Mouse (Mus musculus) v-Abl transformed pro-B cells (cell line): ENCODE data around the gene Tgtp1.
"Not testable (repeated sequence)": the region's sequence is repeated elsewhere in the genome, so short reads cannot be mapped to it uniquely, and the experiment has no call there.

ENCODE experiments used
- in situ Hi-C, 2 experiments: fragments of 400-800 bp; cut with MboI; formaldehyde crosslinking; loops; one replicate each; pipeline ENCODE4 v1.15.1; 2025; ENCODE audit not compliant: unreplicated experiment in 2 of 2

The Tgtp1 gene

GRCm38 (mm10) chr11:48994018-48994417 is at the start of gene Tgtp1:
Gene Tgtp1 (minus strand): TSS chr11:48994172.
- in situ Hi-C loops, result loop anchor here (10.0 to 25.0 kb wide), 2 partner anchors 91 to 93 kb away; partner anchors contain the start of gene Ifi47 (in 1 of the 2)

GRCm38 (mm10) chr11:49012074-49012473 is 18.1 kb upstream of the Tgtp1 start:
- in situ Hi-C loops, result not testable (repeated sequence)

GRCm38 (mm10) chr11:49006785-49007184 is 12.8 kb upstream of the Tgtp1 start:
- in situ Hi-C loops, result not testable (repeated sequence)

- in situ Hi-C loops, result not testable (repeated sequence)
Measured at GRCm38 (mm10) chr11:49006317-49006716, 12.3 kb upstream of the Tgtp1 start.

GRCm38 (mm10) chr11:49000411-49000810 is 6.4 kb upstream of the Tgtp1 start:
- in situ Hi-C loops, result not testable (repeated sequence)

- in situ Hi-C loops, result loop anchor here (10.0 to 25.0 kb wide), 2 partner anchors 92 to 94 kb away; partner anchors contain the start of gene Ifi47 (in 1 of the 2)
Measured at GRCm38 (mm10) chr11:48993296-48993695, 676 bp downstream of the Tgtp1 start.

GRCm38 (mm10) chr11:48991740-48992520 is 2.0 kb downstream of the Tgtp1 start, which contains the start of gene Gm12185:
Gene Gm12185 (minus strand): TSS chr11:48992226.
- in situ Hi-C loops, result loop anchor here (10.0 to 25.0 kb wide), 2 partner anchors 93 to 95 kb away; partner anchors contain the start of gene Ifi47 (in 1 of the 2)

DNA sequence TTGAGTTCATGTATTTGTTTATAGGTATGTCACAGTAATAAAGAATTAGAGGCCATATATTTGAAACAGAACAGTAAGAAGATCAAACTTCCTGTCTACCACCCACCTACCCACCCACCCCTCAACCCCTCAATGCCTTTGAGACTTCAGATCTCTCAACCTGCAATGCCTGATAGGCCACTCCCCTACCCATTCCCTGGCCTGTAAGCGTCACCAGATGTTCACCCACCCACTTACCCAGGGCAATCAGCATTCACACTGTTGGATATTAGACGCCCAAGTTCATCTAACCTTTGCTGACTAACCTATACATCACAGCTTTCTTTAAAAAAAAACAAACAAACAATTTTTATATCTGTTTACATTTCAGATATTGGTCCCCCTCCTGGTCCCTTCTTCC is 4.0 kb downstream of the Tgtp1 start:
- in situ Hi-C loops, result loop anchor here (10.0 to 25.0 kb wide), 2 partner anchors 95 to 97 kb away; partner anchors contain the start of gene Ifi47 (in 1 of the 2)

GRCm38 (mm10) chr11:48988219-48988618 is 5.8 kb downstream of the Tgtp1 start:
- in situ Hi-C loops, result loop anchor here in 1 of 2 experiments (25.0 kb wide), 1 partner anchor 99 kb away; the partner anchor contains the start of gene Ifi47

- in situ Hi-C loops, result loop anchor here in 1 of 2 experiments (25.0 kb wide), 1 partner anchor 104 kb away; the partner anchor contains the start of gene Ifi47
Measured at GRCm38 (mm10) chr11:48982848-48983247, 11.1 kb downstream of the Tgtp1 start.

DNA sequence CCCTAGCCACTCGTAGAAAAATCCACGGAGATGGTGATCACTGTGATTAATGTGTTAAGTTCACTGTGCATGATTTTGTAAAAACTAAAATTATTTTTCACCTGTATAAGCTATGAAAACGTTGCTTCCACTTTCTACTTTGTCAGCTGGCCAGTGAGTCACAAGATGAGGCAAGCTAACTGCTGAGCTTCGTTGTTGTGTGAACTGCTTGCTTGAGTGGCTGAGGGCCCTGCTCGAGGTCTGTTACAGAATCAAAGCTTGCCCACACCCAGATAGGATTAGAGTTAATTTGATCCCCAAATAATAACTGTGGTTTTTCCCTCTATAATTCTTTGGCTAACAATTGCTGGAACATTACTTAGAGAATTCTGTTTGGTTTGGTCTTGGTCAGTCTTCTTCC is 13.9 kb downstream of the Tgtp1 start:
- in situ Hi-C loops, result loop anchor here in 1 of 2 experiments (25.0 kb wide), 1 partner anchor 107 kb away; the partner anchor contains the start of gene Ifi47

- in situ Hi-C loops, result loop anchor here in 1 of 2 experiments (25.0 kb wide), 1 partner anchor 108 kb away; the partner anchor contains the start of gene Ifi47
Measured at GRCm38 (mm10) chr11:48979251-48979650, 14.7 kb downstream of the Tgtp1 start, which contains the start of gene 9930111J21Rik1. Gene 9930111J21Rik1 (minus strand): TSS chr11:48979398.

DNA sequence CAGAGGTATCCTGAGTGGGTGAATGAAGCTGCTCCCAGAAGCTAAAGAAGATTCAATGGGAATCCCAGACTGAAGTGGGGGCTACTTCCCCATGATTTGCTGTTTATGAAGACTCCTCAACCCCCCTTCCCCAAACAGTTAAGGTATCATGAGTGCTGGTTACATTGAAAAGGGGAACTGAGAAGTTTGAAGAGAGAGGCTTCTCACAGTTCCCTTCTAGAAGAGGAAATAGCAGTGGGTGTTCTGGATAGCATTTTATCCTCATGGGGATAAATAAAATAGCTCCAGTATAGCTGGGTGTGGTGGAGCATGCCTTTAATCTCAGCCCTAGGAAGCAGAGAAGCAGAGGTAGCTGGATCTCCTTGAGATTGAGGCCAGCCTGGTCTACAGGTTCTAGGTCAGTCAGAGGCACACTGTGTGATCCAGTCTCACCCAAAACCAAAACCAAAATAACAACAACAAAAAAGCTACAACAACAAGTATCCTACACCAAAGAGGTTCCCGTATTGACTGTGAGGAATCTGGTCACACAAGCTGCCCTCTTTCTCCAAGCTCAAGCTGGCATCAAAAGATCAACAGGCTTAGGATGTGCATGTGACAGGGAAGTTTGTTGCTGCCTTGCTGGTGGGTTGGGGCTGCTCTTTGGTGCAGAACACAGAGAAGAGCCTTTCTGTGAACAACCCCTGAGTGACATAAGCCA is 15.6 kb downstream of the Tgtp1 start, which contains the start of gene Olfr56:
Gene Olfr56, plus strand, starts transcription at position 650 of the 700 bp plus-strand sequence.
- in situ Hi-C loops, result loop anchor here in 1 of 2 experiments (25.0 kb wide), 1 partner anchor 109 kb away; the partner anchor contains the start of gene Ifi47

DNA sequence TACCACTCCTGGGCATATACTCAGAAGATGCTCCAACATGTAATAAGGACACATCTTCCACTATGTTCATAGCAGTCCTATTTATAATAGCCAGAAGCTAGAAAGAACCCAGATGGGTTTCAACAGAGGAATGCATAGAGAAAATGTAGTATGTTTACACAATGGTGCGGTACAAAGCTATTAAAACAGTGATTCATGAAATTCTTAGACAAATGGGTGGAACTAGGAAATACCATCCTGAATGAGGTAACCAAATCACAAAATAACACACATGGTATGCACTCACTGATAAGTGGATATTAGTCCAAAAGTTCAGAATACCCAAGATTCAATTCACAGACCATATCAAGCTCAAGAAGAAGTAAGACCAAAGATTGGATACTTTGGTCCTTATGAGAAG is 19.3 kb downstream of the Tgtp1 start:
- in situ Hi-C loops, result loop anchor here in 1 of 2 experiments (25.0 kb wide), 1 partner anchor 113 kb away; the partner anchor contains the start of gene Ifi47

GRCm38 (mm10) chr11:48946090-48946489 is 47.9 kb downstream of the Tgtp1 start, which contains the start of gene Psme2b:
Gene Psme2b (minus strand): TSS chr11:48946190.
- in situ Hi-C loops, result not testable (repeated sequence)

- in situ Hi-C loops, result not testable (repeated sequence)
Measured at GRCm38 (mm10) chr11:48939286-48939685, 54.7 kb downstream of the Tgtp1 start.
